Mouse (Mus musculus) kidney, postnatal 4 days (tissue): ENCODE measurements around the gene Fam178b.
"Not testable (repeated sequence)": the region's sequence is repeated elsewhere in the genome, so short reads cannot be mapped to it uniquely, and the experiment has no call there.

Experiments used
- DNase-seq, 2 experiments: peaks; one replicate each; pipeline ENCODE4 v3.0.0; 2021; ENCODE audit warnings: mixed read lengths in 2 of 2

Fam178b gene

DNA sequence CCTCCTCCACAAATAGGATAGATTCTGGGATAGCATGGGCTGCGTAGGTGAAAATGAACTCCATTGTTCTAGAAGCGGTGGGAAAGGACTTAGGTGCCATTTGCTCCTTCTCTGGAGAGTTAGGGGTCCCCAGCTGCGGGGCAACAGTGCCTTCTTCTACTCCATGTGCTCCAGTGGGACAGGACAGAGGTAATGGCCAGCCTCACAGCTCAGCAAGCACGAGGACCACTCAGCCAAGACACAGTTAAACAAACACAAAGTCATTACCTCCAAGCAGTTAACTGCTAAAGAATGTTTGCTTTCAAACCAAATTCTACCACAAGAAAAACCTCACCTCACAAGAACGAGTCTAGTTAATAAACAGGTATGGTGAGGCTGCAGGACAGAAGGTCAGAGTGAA, 57.5 kb downstream of the Fam178b start:
- DNase-seq = no peak

DNA sequence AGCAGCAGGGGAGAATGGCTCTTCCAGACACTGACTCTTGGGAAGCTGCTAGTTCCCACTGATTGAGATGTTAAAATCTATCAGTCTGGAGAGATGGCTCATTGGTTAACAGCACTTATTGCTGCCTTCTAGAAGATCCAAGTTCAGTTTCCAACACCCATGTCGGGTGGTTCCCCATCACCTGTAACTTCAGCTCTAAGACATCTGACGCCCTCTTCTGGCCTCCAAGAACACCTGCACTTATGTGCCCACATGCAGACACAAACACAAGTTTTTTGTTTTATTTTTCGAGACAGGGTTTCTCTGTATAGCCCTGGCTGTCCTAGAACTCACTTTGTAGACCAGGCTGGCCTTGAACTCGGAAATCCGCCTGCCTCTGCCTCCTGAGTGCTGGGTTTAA, 67.0 kb downstream of the Fam178b start:
- DNase-seq = not testable (repeated sequence)

DNA sequence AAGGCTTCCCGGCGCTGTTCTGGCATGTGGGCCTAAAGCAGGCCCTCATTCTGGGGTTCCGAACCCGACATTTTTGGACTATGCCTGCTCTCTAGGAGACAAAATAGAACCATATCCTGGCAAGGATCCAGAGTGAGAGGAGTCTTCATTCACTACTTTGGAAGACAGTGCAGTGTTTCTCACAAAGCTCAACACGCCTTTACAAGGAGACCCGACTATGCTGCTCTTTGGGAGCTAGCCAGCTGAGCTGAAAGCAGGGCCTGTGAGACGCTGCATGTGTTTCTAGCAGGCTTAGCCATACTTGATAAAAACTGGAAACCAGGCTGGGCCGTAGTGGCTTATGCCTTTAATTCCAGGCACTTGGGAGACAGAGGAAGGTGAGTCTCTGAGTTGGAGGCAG, 67.8 kb downstream of the Fam178b start:
- no peak for DNase-seq

DNA sequence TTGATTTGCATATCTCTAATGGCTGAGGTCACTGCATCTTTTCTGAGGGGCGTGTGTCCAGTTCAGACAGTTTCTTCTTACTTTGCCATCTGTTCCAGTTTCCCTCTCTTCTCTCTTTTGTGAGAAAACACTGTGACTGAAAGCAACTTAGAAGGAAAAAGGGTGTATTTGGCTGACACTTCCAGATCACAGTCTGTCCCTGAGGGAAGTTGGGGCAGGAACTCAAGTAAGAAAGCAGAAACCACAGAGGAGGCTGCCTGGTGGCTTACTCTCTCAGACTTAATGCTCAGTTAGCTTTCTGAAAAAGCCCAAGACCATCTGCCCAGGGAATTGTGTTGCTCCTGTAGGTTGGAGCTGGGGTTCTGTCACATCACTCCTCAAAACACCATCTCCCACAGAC, 68.4 kb downstream of the Fam178b start:
- no peak for DNase-seq

DNA sequence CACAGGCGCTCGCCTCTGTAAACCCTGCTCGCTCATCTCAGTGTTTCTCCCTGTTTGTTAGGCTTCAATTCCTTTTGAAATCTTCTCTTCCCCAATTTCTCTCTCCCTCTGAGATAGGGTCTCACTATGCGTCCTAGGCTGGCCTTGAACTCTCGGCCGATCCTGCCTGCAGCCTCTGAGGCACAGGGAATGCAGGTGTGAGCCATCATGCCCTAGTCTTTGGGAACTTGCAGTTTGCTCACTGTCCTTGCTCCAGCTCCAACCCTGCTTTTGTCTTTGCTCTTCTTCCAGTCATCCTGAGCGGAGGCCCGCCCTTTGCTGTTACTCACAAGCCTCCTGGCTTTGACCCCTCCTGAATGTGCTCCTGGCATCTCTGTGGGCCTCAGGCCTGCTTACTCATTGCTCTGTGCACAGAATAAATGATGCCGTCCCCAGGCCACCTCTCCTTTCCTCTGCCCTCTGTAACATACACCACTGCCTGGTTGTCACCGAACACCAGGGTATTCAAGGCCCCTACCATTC, 69.5 kb downstream of the Fam178b start:
- DNase-seq = no peak

DNA sequence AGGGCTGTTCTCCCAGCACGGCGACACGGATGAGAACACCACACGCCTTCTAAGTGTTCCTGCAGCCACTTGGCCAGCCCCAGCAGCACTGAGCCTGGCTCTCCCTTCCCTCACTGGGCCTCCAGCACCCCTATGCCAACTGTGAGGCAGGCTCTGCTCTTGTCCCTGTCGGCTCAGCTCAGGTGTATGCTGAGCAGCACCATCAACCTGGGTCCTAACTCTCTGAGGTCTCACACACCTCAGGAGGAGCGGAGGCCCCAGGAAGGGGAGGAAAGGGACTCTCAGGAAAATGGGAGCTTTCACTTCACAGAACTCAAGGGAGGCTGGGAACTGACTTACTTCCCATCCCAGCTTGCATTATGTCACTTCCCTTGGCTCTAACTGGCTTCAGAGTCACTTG, 70.6 kb downstream of the Fam178b start:
- no peak for DNase-seq

DNA sequence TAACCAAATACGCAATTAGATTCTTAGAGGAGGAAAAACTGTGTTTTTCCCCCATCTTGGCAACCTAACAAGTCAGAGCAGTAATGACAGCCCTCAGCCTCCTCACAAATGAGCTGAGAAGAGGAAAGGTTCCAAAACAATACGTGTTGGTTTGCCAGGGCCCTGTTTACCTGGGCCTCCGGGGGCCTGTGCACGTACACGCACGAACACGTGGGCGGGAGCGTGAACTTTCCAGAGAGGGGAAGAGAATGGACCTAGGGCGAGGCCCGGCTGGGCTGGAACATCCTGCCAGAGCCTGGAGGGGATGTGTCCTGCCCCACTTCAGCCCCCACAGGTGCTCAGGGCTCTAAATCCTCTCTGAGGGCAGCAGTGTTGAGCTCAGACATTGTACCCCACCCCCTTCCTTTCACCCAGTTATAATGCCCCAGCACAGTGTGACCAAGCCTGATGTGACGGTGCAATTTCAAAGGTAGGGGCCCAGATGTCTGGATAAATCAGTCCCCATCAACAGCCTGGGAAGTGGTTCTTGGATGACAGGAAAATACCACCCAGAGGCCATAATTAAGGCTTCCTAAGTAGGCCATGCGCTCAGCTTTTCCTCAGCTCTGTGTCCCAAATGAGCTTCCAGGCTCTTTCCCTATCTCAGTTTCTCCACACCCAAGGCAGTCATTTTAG, 71.4 kb downstream of the Fam178b start:
- DNase-seq = no peak

DNA sequence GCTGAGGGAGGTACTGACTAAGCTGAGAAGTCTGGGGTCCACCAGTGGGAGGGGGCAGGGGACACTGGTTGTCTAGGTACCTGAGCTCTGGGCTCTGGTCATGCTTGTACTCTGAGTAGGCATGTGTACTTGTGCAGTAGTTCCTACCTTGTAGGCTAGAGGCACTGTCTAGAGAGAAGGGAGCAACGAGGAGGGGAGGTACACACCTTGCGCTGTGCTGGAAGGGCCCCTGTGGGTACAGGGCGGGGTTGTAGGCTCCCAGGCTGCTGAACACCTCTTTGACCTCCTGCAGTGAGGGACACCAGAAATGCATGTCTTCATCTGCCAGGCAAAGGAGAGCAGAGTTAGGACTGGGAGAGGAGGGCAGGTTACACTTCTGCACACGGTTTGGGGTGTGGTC, 74.8 kb downstream of the Fam178b start:
- DNase-seq = no peak

DNA sequence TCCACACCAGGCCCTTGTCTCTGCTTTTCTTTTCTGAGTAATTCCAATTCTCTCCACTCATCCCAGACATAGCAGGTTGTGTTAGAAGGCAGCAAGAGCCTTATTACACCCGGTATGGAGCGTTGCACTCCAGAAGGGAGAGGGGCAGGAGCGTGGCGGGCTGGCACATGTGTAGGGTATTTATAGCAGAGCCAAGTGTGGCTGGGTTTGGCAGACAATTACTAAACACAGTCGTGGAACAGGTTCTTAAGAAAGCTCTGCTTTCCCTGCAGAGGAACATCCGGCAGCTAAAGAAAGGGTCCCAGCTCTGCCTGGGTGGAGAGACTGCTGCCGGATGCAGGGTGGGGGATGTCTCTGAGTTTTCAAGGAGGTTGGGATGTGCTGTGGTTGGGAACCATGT, 76.0 kb downstream of the Fam178b start:
- no peak for DNase-seq

DNA sequence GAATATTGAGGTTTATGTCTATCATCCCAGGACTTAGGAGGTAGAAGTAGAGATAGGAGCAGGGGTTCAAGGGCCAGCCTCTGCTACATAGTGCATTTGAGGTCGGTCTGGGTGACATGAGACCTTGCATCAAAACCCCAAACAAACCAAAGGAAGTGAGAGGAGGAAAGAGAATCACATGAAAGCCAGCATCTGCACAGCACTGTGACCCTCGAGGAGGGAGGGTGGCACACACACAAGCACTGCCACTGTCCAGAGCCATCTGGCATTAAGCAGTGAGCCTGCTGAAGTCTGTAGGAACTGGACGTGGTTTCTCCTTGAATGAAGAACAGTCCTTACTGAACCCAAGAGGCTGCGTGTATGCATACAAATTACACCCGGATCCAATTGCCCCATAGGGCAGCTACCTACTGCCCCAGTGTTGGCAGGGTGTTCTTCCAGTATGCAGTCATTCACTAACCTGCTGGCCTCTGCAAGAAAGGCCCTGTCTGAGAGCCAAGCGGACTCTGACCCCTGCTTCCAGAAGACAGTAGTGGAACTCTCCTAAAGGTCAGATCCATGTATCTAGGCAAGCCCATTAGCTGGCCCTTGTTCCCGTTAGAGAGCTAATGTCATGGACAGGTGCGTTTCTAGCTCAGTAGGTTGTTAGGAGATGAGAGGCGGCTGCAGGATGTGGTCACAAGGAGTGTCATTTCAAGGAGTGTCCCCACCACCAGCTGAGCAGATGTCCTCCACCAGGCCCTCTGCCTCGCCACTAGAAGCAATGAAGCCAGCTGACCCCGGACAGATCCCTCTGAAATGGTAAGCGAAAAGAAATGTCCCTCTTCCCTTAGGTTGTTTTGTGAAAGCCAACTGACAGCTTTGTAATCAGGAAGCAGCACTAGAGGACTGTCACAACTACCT, 78.5 kb downstream of the Fam178b start:
- peak in 1 of 2 experiments; percentile 51 for DNase-seq

DNA sequence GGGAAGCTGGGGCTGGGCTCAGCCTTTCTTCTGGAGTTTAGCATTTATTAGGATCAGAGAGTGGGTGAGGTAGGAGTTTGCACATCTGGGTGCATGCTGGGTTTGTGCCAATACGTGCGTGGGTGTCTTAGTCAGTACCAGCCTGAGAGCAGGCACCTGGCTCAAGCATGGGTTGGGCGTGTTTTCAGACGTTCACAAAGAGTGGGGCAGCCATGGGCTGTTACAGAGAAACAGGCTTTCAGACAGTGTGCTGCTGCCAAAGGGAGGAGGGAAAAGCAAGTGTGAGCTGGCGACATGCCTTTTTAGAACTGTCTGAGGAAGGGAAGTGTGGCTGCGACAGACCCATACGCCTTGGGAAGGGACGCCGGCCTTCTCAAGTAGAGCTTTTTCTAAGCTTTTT, 79.6 kb downstream of the Fam178b start:
- DNase-seq = peak; percentile 36 to 53

DNA sequence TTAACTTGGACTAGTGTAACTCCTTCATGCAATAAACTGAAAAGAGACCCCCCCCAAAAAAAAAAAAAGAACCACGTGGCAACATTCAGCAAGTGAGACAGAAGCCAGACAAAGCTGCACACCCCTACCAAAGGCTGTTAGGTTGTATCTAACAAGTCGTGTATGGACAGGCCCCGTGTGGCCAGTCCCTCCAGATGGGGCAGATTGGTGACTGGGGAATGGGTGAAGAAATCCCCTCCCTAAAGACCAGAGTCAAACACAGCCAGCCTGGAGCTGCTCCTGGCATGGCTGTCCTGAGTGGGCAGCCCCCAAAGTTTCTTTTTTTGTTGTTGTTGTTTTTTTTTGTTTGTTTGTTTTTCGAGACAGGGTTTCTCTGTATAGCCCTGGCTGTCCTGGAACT, 80.7 kb downstream of the Fam178b start:
- no peak for DNase-seq

DNA sequence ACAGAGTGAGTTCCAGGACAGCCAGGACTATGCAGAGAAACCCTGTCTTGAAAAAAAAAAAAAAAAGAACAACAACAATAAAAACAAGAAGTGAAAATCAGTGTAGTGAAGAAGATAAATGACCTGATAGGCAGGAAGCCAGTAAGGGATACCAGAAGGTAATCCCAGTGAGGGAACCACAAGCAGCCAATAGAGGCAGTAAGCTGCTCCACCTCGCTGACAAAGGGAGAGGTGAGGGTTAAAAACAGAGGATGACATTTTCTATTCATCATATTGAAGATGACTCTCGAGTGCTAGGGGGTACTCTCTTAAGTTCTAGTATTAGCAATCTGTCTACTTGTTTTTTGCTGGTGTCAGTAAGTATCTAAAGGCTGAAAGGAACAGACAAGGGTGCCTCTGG, 84.6 kb downstream of the Fam178b start:
- no peak for DNase-seq

DNA sequence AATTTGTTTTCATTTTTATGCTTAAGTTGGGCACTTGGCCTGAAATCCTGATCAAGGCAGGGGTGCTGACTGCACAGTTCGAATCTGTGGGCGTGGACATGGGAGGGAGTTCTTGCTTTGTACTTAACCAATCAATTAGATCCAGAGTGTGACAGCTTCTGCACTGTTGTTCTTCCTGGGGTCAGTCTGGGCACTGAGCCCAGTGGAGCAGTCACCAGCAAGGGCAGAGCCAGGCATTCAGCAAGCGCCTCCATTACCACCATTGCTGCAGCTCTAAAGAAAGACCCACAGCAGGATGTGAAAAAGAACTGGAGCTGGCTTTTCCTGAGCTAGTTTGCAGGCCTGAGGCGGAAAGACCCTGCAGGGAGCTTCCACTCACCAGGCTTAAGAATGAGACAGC, 86.9 kb downstream of the Fam178b start:
- DNase-seq = peak; percentile 66 to 79

DNA sequence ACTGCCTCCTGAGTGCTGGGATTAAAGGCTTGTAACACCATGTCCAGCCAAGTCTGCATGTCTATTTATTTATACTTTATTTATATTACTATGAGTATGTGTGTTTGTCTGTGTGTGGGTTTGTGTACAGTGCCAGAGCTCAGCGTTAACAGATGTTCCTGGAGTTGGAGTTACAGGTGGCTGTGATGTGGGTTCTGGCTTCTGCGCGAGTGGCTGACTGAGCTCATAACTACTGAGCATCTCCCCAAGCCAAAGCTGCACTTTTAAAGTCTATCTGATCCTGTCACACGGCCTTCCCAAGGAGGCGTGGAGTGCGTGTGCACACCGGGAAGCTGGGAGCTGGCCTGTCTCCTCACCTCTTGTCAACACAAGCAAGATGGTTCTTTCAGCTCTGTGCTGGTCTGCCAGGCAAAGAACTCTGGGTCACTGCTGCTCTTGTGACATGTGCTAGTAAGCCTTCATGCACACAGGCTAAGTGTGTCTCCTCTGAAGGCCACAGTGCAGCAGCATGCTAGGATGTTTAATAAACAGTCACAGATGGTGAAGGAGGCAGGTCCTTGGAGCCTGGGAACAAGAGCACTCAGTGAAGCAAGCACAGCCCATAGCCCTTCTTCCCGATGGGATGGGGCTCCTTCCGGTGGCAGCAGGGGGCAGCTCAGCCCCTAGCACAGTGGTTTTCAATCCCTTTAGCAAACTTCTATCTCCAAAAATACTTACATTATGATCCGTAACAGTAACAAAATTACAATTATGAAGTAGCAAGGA, 87.6 kb downstream of the Fam178b start:
- DNase-seq = no peak

DNA sequence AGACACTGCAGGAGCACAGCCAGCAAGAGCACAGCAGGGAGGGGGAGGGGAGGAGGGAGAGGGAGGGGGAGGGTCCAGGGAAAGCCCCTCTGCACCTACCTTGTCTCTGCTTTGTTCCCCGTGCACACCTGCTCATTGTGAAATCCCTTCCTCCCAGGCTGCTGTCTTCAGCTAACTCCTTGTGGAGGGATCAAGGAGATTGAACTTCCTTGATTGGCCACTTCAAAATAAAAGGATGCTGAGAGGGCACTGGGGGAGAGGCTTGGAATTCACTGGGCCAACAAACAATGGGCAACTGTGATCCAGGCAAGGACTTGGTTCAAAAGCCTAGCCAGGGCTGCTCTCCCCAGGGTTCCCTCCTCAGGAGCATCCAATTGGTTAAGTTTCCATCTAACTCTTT, 89.9 kb downstream of the Fam178b start:
- no peak for DNase-seq

DNA sequence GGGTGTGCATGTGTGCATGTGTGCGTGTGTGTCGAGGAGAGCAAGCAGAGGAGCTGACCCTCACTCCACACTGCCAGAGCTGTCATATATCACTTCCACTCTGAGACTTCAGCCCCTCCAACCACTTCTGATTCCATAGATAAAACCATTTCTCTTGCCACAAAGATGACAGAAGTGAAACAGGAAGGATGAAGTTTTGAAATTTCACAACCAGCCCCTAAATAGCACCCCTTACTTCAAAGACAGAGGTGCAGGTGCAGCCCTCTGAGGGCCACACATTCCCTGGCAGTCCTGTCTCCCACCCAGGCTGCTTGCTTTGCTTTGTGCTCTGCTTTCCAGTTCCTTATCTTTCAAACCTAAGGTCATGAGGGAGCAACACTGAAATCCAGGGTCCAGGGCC, 91.6 kb downstream of the Fam178b start:
- no peak for DNase-seq

DNA sequence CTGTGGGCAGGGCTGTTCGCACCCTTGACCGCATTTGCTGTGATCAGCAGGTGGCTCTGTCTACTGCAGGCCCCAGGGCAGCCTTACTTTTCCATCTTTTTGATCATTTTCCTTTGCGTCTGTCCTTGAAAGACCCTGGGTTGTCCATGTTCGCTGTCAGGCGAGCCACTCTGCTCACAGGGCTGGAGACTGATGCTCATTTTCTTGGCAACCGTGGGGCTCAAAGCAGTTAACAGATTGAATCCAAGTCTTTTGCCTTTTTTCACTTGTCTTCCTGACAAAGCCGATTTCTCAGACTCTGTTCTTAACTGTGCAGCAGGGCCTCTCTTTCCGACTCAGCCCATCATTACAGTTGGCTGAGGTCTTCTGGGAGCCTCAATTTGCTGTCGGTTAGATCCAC, 92.3 kb downstream of the Fam178b start:
- no peak for DNase-seq

DNA sequence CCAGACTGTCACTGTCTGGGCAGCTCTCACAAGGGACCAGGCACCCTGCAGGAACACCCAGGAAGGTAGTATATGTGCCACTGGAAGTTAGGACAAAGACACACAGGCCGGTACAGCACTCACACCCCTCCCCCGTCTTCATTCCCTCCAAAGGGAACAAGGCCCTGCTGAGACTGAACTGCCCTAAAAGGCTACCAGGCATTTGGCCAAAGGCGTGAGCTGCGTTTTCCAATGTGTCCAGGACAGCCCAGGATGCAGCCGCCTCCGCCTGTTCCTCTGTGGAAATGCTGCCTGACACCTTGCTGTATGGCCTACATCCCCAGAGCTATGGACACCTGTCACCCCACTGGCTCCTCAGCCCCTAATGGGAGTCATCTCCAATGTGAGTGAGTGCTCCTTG, 93.5 kb downstream of the Fam178b start:
- DNase-seq = peak; percentile 68 to 80

DNA sequence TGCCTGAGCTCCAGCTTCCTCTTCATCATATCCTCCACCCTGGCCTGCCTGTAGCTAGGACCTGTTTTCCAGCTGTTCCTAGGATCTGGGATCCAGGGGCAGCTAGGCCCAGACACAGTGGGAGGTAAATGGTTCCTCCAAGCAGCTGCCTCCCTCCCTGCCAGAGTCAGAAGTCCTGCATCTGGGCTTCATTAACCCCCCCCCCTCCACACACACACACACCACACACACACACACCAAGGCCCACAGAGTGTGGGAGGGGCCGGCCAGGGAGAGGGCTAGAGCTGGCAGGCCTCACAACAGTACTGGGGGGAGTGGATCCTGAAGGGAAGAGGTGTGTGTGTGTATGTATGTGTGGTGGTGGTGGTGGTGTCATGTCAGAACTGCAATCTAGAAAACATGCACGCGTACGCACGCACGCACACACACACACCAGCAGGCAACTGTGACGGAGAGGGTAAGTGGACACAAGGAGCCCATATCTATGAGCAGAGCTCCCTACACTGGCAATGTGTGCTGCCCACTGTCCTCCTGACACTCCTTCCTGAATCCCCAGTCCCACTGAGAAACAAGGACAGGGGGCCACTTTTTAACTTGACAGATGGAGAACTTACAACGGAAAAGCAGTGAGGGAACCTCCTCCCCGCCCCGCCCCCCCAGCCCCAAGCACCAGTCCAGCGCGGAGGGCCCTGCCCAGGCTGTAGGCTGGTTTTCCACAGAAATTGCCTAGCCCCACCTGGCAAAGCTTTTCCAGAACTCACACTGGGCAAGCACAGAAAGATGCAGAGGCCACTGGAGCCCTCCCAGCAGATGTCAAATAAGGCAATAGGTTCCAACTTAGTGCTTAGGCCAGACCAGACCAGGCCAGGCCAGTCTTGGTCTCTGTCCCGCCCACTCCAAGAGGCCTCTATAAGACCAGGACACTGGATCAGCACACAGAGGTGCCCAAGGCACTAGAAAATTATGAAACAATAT, 94.2 kb downstream of the Fam178b start:
- peak; percentile 54 to 71 for DNase-seq

DNA sequence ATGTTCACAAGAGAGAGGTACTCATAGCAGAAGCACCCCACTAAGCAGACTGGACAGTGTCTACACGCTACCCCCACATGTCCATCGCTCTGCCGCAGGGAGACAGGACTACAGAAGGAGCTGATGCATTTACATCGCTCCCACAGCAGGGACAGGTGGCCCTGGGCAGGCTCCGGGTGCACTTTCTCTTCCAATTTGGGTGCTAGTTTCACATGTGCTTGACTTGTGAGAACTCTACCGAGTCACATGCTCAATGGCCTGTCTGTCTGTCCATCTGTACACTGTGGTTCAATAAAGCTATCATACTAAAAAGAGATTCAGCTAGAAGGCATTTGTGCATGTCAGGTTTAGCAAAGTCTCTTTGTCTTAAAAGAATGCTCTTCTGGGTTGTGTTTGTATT, 95.1 kb downstream of the Fam178b start:
- DNase-seq = no peak

DNA sequence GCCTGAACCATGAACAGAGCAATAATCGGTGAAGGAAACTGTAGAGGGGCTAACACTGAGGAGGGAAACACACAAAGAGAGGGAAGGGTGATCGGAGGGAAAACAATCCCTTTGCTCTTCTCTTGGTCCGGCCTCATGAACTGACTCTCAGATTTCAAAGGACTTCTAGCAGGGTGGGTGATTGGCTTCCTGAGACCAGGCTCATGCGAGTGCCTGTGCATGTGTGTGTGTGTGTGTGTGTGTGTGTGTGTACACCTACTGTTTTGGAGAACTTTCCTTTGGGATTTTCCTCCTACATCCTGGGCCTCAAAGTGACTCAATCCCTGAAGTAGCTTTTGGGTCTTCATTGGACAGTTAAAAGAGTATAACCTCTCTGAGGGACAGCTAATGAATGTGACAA, 96.7 kb downstream of the Fam178b start:
- no peak for DNase-seq
